Mouse (Mus musculus) Patski (cell line): ENCODE measurements around the gene Sigirr. TPM values are rescaled to one million over a fixed set of nuclear protein-coding genes. Genes with fewer than 3 reads are reported as not detected.

ENCODE experiments used
- ATAC-seq: fragments of 100-300 bp; one replicate; pipeline ENCODE4 v1.8.0; 2021
- CTCF ChIA-PET: fragments of 350-600 bp; sonication (Branson Sonifier 250); formaldehyde crosslinking; loops from one replicate; lab custom pipeline; 2022; ENCODE audit warnings: inconsistent platforms; lab: Charles Lee
- POLR2A ChIA-PET: fragments of 350-600 bp; sonication (Branson Sonifier 250); formaldehyde crosslinking; loops from one replicate; lab custom pipeline; 2022; ENCODE audit warnings: antibody characterized with exemption, inconsistent platforms; lab: Charles Lee
- DNase-seq: peaks from one replicate; pipeline ENCODE4 v3.0.0-alpha.2; 2011; ENCODE audit warnings: low read depth, low spot score
- H3K27me3 ChIP-seq: fragments of 371-371 bp; one replicate; pipeline ENCODE4 v1.5.1; 2021
- CTCF ChIP-seq: fragments of 100-300 bp; IDR thresholded peaks from one replicate; pipeline ENCODE4 v1.5.1; 2021
- in situ Hi-C: fragments of 300-500 bp; cut with MboI; formaldehyde crosslinking; loops from 3 replicates; pipeline ENCODE4 v1.11.1; 2018; ENCODE audit warnings: low pct_unique_long_range_greater_than_20kb, mixed read lengths
- polyA plus RNA-seq: library from polyadenylated mRNA; unstranded; gene quantifications from one replicate; pipeline ENCODE4 v1.2.3, GENCODE M21; 2021

Sigirr gene
- polyA plus RNA-seq, 1 experiment from 2014 or later: 7.6 TPM

DNA sequence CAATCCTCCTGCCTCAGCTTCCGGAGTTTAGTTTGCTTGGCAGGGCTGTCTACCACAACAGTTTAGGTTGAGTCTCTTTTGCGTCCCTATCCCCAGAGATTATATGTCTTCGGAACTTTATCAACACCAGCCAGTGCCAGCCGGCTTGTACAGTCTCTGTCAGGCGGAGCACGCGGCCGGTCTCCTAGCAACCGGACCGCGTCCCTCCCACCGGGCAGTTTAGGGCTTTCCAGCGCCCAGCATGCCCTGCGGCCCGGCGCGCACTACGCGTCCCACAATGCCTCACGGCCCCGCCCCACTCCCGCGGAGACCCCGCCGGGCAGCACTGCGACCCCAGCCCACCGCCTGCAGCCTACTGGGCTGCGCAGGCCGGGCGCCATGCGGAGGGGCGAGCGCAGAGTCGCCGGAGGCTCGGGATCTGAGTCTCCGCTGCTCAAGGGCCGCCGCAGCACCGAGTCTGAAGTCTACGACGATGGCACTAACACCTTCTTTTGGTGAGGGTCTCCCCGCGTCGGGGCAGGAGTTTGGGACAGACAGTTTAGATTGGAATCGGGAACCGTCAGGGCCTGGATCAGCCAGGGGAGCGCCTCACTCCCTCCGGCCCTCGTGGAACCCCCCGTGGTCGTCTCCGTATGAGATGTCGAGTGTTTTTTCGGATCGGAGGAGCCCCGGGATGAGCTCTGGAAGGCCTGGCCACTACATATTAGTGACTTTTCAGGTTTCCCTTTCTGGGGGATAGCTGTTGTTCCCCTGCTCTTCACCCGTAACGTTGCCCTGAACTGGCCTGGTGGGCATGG is 30.9 kb upstream of the Sigirr start:
- POLR2A ChIA-PET: interaction anchor here (1.1 kb wide), 1 partner anchor 31 kb away, joined by 3 read pairs; no protein-coding TSS in a partner anchor

DNA sequence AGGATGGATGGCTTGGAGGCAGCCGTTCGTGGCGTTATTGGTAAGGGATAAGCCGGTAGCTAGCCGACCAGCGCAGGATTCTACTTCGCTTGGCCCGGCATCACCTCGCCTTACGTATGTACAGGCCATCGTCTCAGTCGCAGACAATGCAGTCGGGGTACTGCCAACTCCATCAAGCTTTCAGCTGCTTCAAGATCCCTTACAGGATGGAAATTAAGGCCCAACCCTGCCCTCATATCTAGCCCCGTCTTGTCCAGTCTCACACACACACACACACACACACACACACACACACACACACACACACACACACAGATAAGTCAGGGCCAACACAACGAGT is 23.1 kb upstream of the Sigirr start:
- CTCF ChIA-PET: interaction anchor here (0.9 to 1.9 kb wide), 4 partner anchors 29 to 53 kb away, joined by 3 to 5 read pairs (median 4); no protein-coding TSS in a partner anchor
- DNase-seq: no peak
- H3K27me3 ChIP-seq: no peaks in the 10 kb centered on the region
- no peak for TF ChIP-seq CTCF
- POLR2A ChIA-PET: interaction anchor here (1.2 to 1.8 kb wide), 2 partner anchors 20 to 70 kb away, joined by 4 to 5 read pairs; partner anchors contain the start of gene Hras
- in situ Hi-C loops: no loop called here
- no peak for ATAC-seq

More for the DNA sequence above, 30.9 kb upstream of the Sigirr start:
- H3K27me3 ChIP-seq: no peaks in the 10 kb centered on the region
- ATAC-seq: peak; percentile 98
- DNase-seq: no peak
- no peak for TF ChIP-seq CTCF
- CTCF ChIA-PET: interaction anchor here (1.7 kb wide), 1 partner anchor 14 kb away, joined by 6 read pairs; no protein-coding TSS in a partner anchor
- in situ Hi-C loops: no loop called here

DNA sequence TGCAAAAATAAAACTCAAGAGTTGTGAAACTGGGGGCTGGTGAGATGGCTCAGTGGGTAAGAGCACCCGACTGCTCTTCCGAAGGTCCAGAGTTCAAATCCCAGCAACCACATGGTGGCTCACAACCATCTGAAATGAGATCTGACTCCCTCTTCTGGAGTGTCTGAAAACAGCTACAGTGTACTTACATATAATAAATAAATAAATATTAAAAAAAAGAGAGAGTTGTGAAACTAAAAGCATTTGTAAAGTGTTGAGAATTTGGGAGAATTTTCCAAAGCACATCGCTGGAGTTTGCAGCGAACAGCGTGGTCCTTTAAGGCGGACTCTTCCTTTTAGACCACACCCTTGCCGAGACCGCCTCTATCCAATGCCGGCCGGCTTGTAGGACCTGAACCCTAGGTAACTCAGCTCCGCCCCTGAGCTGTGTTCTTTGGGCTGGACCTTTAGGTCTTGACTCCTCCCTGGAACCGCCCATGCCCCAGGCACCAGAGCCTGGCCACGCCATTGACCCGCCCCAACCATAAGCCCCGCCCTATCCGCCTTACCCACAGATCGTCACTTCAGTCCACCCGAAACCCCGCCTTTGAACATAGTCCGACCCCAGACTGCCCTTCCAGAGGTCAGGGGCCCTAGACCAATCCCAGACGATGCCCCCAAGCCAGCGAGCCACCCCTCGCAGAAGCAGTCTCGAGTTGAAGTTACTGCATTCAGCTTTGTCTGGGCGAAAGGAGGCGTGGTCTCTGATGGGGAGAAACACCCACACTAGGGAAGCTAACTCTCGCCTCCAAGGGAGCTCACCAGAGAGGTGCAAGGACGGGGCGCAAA is 22.5 kb upstream of the Sigirr start:
- CTCF ChIA-PET: interaction anchor here (0.9 to 1.9 kb wide), 4 partner anchors 28 to 54 kb away, joined by 3 to 5 read pairs (median 4); no protein-coding TSS in a partner anchor
- no peaks in the 10 kb centered on the region for H3K27me3 ChIP-seq
- peak; percentile 98 for ATAC-seq
- in situ Hi-C loops: no loop called here
- POLR2A ChIA-PET: interaction anchor here (1.2 to 1.8 kb wide), 2 partner anchors 21 to 70 kb away, joined by 4 to 5 read pairs; partner anchors contain the start of gene Hras
- DNase-seq: peak; percentile 79
- TF ChIP-seq CTCF: no peak

DNA sequence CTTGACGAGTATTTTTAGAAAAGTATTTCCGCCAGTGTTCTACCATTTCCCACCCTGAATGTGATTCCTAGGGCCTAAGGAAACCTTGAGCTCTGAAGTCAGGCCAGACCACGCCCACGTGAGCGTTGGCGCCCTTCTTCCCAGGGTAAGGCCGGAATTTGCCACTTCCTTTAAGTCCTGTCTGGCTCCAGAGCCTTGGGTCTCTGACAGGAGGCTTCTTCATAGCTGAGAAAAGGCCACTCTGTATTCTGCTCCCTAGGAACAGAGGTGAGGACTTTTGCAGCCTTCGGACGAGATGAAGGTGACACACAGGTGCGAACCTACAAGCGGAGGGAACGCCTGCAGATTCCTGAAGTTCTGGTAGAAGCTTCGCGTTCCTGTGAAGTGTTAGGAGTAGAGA is 21.9 kb upstream of the Sigirr start, which contains the start of gene Ptdss2:
Gene Ptdss2 (plus strand): TSS at position 138 of the 400 bp plus-strand sequence.
- CTCF ChIA-PET: interaction anchor here (1.9 kb wide), 1 partner anchor 55 kb away, joined by 5 read pairs; no protein-coding TSS in a partner anchor
- no peaks in the 10 kb centered on the region for H3K27me3 ChIP-seq
- in situ Hi-C loops: no loop called here
- POLR2A ChIA-PET: interaction anchor here (1.8 kb wide), 1 partner anchor 71 kb away, joined by 4 read pairs; the partner anchor contains the start of gene Hras
- no peak for TF ChIP-seq CTCF
- ATAC-seq: no peak
- no peak for DNase-seq

DNA sequence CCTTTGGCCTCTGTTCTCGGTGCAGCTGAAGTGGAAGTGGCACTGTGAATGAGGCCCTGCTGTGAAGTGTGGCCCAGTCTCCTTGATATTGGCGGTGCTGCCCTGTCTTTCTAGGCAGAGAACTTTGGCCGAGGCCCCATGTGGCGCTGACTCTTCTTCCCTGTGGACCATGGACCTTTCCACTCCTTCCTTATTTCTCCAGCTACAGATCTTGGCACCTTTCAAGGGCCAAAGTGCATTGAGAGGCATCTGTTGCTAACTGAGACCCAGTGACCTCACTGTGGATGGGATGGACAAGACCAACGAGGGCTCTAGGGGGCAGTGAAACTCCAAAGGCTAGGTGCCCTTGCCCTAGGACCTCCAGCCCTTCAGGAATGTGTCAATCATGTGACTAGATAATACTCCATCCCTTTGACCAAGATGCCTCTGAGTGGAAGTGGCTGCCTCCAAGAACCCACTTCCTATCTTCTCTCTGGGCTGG is 20.7 kb upstream of the Sigirr start:
- no peak for DNase-seq
- in situ Hi-C loops: no loop called here
- no peaks in the 10 kb centered on the region for H3K27me3 ChIP-seq
- no peak for ATAC-seq
- POLR2A ChIA-PET: no interaction called here
- CTCF ChIA-PET: no interaction called here
- no peak for TF ChIP-seq CTCF

DNA sequence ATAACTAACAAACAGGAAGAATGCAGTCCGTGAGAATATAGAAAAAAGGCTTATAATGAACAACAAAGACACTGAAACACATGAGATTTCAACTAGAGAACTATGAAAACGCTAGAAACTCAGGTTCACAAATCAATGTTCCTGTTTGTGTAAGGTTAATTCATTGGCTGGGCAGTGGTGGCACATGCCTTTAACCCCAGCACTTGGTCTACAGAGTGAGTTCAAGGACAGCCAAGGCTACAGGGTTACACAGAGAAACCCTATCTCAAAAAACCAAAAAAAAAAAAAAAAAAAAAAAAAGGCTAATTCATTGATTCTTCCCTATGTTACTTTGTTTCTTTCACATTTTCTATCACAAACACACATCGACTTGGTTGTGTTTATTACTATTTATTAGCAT is 20.2 kb upstream of the Sigirr start:
- in situ Hi-C loops: no loop called here
- POLR2A ChIA-PET: no interaction called here
- DNase-seq (no peak), ATAC-seq (no peak)
- H3K27me3 ChIP-seq: no peaks in the 10 kb centered on the region
- CTCF ChIA-PET: no interaction called here
- no peak for TF ChIP-seq CTCF

DNA sequence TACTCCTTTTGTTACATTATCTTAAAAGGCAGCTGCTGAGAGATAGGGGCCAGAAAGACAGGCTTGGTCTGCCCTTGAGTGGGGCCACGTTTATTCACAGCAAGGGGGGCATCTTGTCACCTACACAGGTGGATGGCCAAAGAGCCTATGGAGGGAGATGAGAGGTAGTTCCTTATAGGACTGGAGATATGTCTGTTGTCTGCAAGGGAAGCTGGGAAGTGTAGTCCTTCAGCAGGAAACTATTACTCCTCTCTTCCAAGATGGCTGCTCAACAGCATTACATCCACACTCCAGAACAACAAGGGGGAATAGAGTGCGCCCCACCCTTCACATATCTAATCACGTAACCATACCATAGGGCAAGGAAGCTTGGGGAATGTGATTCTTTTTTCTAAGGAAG is 19.1 kb upstream of the Sigirr start:
- in situ Hi-C loops: no loop called here
- no peak for ATAC-seq

DNA sequence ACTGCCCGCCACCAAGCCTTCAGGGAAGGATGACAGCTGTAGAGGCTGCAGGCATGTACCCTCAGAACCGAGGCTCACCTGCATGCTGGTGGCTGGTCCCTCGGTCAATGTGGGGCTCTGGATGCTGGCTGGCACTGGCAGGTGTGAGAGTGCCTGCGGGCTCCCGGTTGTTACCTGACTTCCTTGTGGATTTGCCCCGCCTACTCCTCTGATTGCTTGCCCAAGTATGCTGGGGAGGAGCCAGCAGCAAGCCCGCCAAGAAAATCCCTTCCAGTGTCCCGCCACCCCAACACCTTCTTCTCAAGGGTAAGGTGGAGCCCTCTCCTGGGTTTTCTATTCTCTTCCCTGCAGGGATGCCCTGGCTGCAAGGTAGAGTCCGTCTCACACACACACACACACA is 17.3 kb upstream of the Sigirr start, which contains the start of gene Ano9:
Gene Ano9 (minus strand): TSS at position 171 of the 400 bp plus-strand sequence.
- ATAC-seq: no peak
- in situ Hi-C loops: no loop called here
- DNase-seq: no peak
- H3K27me3 ChIP-seq: no peaks in the 10 kb centered on the region
- CTCF ChIA-PET: no interaction called here
- TF ChIP-seq CTCF: no peak
- POLR2A ChIA-PET: no interaction called here

More for the DNA sequence above, 19.1 kb upstream of the Sigirr start:
- no peaks in the 10 kb centered on the region for H3K27me3 ChIP-seq
- no peak for DNase-seq
- POLR2A ChIA-PET: interaction anchor here (1.0 kb wide), 1 partner anchor 111 kb away, joined by 3 read pairs; no protein-coding TSS in a partner anchor
- CTCF ChIA-PET: no interaction called here
- TF ChIP-seq CTCF: no peak

DNA sequence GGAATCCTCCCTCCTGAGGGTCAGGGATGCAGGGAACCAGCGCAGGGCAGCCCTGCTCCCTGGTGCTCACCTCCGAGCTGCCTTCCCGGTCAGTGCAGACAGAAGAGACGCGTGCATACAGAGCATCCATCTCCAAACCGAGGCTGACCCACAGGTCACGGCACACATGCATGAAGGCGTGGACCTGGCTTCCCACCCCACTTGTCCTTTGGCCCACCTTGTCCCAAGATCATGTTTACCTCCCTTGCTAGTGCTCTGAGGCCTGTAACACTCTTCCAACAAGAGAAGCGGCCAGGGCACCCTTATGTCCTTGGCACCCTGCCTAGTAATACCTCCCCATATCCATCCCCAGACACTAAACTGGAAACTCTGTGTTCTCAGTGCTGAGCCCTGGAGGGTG is 15.5 kb upstream of the Sigirr start:
- in situ Hi-C loops: no loop called here
- TF ChIP-seq CTCF: no peak
- no peak for ATAC-seq
- ChIA-PET POLR2A (no interaction called here), CTCF (no interaction called here)
- H3K27me3 ChIP-seq: no peaks in the 10 kb centered on the region
- DNase-seq: no peak

DNA sequence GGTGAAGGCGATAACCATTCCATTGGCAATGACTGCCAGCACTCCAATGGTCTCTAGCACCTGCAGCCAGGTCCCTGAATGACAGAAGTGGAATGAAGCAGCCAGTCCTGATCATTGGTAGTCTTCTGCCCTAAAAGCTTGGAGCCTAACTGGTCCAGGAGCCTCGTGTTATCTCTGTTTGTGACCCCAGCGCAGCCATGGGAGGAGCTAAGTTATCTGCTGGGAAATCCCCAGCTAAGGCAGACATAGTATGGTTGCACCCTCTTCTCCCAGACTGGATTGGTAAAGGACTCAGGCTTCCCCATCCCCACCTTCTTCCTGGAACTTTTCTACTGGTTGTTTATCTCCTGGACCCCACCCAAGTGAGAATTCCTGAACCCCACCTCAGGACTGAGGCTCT is 2.8 kb upstream of the Sigirr start:
- DNase-seq: no peak
- in situ Hi-C loops: no loop called here
- TF ChIP-seq CTCF: no peak
- ChIA-PET POLR2A (no interaction called here), CTCF (no interaction called here)
- ATAC-seq: no peak
- peaks cover 6% of the 10 kb centered on the region for H3K27me3 ChIP-seq
